ENCODE assay signal across 20 mouse cellular contexts in the genomic region with DNA sequence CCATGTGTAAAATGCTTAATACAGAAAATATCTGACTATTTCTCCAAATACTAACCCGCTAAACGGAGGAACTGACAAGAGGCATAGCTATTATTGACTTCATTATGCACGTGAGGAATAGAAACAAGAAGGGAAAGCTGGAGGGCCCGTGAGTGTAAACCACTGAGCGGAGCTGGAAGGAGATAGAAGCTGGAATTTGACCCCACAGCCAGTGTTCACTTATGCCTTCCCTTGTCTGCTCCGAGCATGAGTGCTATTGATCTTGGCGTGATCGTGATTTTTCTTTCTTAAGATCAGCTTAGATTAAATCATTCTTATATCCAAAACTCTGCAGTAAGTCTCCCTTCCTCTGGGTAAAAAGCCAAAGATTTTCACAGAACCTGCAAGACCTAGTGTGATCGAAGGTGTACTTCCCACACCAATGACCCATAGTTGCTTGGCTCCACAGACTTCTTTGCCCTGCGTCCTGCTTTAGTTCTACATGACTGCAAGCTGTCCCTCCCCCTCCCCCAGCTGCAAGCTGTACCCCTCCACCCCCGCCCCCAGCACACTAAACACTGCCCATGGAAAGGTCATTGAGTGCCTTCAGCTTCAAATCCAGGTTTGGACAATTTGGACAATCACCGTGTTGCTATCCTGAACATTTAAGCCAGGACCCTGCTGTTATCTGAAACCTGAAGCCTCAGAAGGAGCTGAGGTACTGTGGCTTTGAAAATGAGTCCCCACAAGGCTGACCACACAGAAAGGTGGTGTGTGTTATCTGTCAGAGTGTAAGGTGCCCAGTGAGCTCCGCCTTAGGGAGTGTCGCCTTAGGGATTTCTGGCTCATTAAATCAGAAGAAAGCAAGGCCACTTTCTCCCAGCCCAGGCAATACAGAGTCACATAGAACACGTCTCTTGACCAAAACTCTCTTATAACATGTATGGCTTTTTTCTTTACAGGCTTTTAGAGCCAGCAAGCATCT. TPM values are rescaled to one million over a fixed set of nuclear protein-coding genes. Genes with fewer than 3 reads are reported as not detected.
A peak's percentile ranks its signal among the peaks of the same experiment; 100 is the strongest.
DNase-seq lines count a peak whose midpoint lies in the region; ATAC-seq and TF ChIP-seq lines count a peak whose summit lies in the region.
"Had no signal": no experiment of that assay in that cellular context is flagged by ENCODE, and none has a peak within 500 bp of the region (broad histone marks: within the 10 kb centered on the region; RNA-seq: fewer than 3 reads in every experiment).

No protein-coding gene starts in this region.

- H3K4me3 ChIP-seq in kidney, embryonic 15.5 days (replicated peaks), result no peak overlapping the region
- H3K4me3 ChIP-seq in intestine, postnatal 0 days (ENCODE audit: low read depth, low read length), result no peak overlapping the region
- H3K4me3 ChIP-seq: embryonic facial prominence, embryonic 15.5 days; heart, embryonic 10.5 days; megakaryocyte, embryonic 14.5 days had no signal

- H3K9me3 ChIP-seq in kidney, embryonic 15.5 days (replicated peaks), result no peaks in the 10 kb centered on the region
- no peaks in the 10 kb centered on the region for H3K9me3 ChIP-seq in intestine, postnatal 0 days (ENCODE audit: control insufficient read depth)
- H3K9me3 ChIP-seq: embryonic facial prominence, embryonic 15.5 days; heart, embryonic 10.5 days; megakaryocyte, embryonic 14.5 days had no signal

- peak overlapping the region; percentile 54 for H3K27ac ChIP-seq in kidney, embryonic 15.5 days
- H3K27ac ChIP-seq in intestine, postnatal 0 days (ENCODE audit: low read depth, low read length), result no peak overlapping the region
- H3K27ac ChIP-seq: embryonic facial prominence, embryonic 15.5 days; heart, embryonic 10.5 days had no signal

- H3K4me2 ChIP-seq in kidney, embryonic 15.5 days, result peak overlapping the region; percentile 36
- peak overlapping the region; percentile 32 for H3K4me2 ChIP-seq in intestine, postnatal 0 days (replicated peaks; ENCODE audit: low read depth)
- H3K4me2 ChIP-seq: embryonic facial prominence, embryonic 15.5 days had no signal

- no peak for DNase-seq in kidney, adult 8-10 months
- peak; percentile 34 for DNase-seq in embryo, embryonic 11 days
- peak; percentile 7 for DNase-seq in yolk sac, embryonic 10.5 days (ENCODE audit: low spot score)
- DNase-seq in left cerebral cortex, adult 11 months (ENCODE audit: low spot score), result no peak
- DNase-seq in heart, postnatal 4 days, result no peak
- DNase-seq: cerebellum, adult 2 months; cerebellum, postnatal 36 days; gastrocnemius, postnatal 36 days; liver; lung, adult 18-20 months; lung, postnatal 14 days; midbrain, embryonic 14.5 days; right cerebral cortex, postnatal 25 days had no signal

- H3K36me3 ChIP-seq in kidney, embryonic 15.5 days, result no peaks in the 10 kb centered on the region
- no peaks in the 10 kb centered on the region for H3K36me3 ChIP-seq in intestine, postnatal 0 days (ENCODE audit: control insufficient read depth, insufficient read depth)
- H3K36me3 ChIP-seq: embryonic facial prominence, embryonic 15.5 days; heart, embryonic 10.5 days had no signal

- peak; percentile 74 for ATAC-seq in kidney, embryonic 15.5 days (replicated peaks; ENCODE audit: low FRiP score)
- peak; percentile 71; the same call in 1 of the 2 replicates for ATAC-seq in intestine, postnatal 0 days
- ATAC-seq: forebrain, embryonic 16.5 days had no signal

- H3K9ac ChIP-seq in kidney, embryonic 15.5 days, result no peak overlapping the region
- no peak overlapping the region for H3K9ac ChIP-seq in intestine, postnatal 0 days (ENCODE audit: low read depth, low read length)
- H3K9ac ChIP-seq: embryonic facial prominence, embryonic 15.5 days had no signal

- no peak for TF ChIP-seq CTCF in intestine, postnatal 0 days (IDR thresholded peaks at IDR 0.05; ENCODE audit: low read depth)

- peaks cover 28% of the 10 kb centered on the region for H3K4me1 ChIP-seq in kidney, embryonic 15.5 days
- no peaks in the 10 kb centered on the region for H3K4me1 ChIP-seq in intestine, postnatal 0 days (replicated peaks; ENCODE audit: control insufficient read depth, insufficient read depth, low read length)
- H3K4me1 ChIP-seq: megakaryocyte, embryonic 14.5 days had no signal

- WGBS in kidney, embryonic 15.5 days, result 33% methylated on average over 15 of the region's 15 CpGs
- 35% methylated on average over 15 of the region's 15 CpGs for WGBS in intestine, postnatal 0 days

- H3K27me3 ChIP-seq in kidney, embryonic 15.5 days, result no peaks in the 10 kb centered on the region
- H3K27me3 ChIP-seq in intestine, postnatal 0 days (replicated peaks; ENCODE audit: control insufficient read depth, insufficient read depth, low read length), result no peaks in the 10 kb centered on the region
- H3K27me3 ChIP-seq: embryonic facial prominence, embryonic 15.5 days had no signal

RNA-seq across cellular contexts. Expression of gene Hhip, which starts 26.2 kb away (rescaled TPM):
- 2.4 and 3.0 TPM in 2 replicates for polyA plus RNA-seq in kidney, embryonic 15.5 days (2015; fragmentation: Nextera tagmentation; extraction: Ambion mirVana)
- 15.8 and 18.8 TPM in 2 replicates for polyA plus RNA-seq in intestine, postnatal 0 days (2015; fragmentation: Nextera tagmentation; extraction: Ambion mirVana)
- total RNA-seq in heart, postnatal 4 days (2021), result under 1 TPM; 0.23 to 0.45 TPM
- total RNA-seq: MEL had no signal

Comparison
In these comparisons a context has a peak if more than half of its experiments do, and no peak if none do; other contexts are left out.
1. DNase-seq: peak in embryo, embryonic 11 days (single experiment) and yolk sac, embryonic 10.5 days (single experiment); none in kidney, adult 8-10 months (0 of 2), left cerebral cortex, adult 11 months (single experiment) and heart, postnatal 4 days (single experiment).